Mouse (Mus musculus) forebrain, embryonic 16.5 days (tissue): ENCODE results near the gene Ptov1. TPM values are rescaled to one million over a fixed set of nuclear protein-coding genes. Genes with fewer than 3 reads are reported as not detected.
A peak's percentile ranks its signal among the peaks of the same experiment; 100 is the strongest.

Experiments used
- ATAC-seq: fragments of 200-750 bp; cut with Nextera tagmentation; 2 replicates; pipeline ENCODE4 v1.8.0; 2017; ENCODE audit warnings: mild to moderate bottlenecking, moderate library complexity
- H3K27ac ChIP-seq: fragments of 300-500 bp; sonication (generic); 2 replicates; pipeline ENCODE4 v1.5.1; 2014; ENCODE audit warnings: low read length, control low read depth
- H3K27me3 ChIP-seq: fragments of 300-500 bp; sonication (generic); replicated peaks from 2 replicates; pipeline ENCODE4 v1.6.1; 2014; ENCODE audit warnings: low read length; ENCODE audit not compliant: control insufficient read depth, insufficient read depth
- H3K36me3 ChIP-seq: fragments of 300-500 bp; sonication (generic); 2 replicates; pipeline ENCODE4 v1.6.1; 2014; ENCODE audit not compliant: control insufficient read depth, insufficient read depth
- H3K4me1 ChIP-seq: fragments of 300-500 bp; sonication (generic); replicated peaks from 2 replicates; pipeline ENCODE4 v1.6.1; 2014; ENCODE audit warnings: low read length; ENCODE audit not compliant: control insufficient read depth, insufficient read depth
- H3K4me2 ChIP-seq: fragments of 300-500 bp; sonication (generic); 2 replicates; pipeline ENCODE4 v1.6.1; 2014; ENCODE audit warnings: mild to moderate bottlenecking, low read length, control low read depth
- H3K4me3 ChIP-seq: fragments of 300-500 bp; sonication (generic); replicated peaks from 2 replicates; pipeline ENCODE4 v1.5.1; 2014; ENCODE audit warnings: mild to moderate bottlenecking, low read length, control low read depth
- H3K9ac ChIP-seq: fragments of 300-500 bp; sonication (generic); replicated peaks from 2 replicates; pipeline ENCODE4 v1.6.1; 2014; ENCODE audit warnings: low read depth, low read length, control low read depth
- H3K9me3 ChIP-seq: fragments of 300-500 bp; sonication (generic); 2 replicates; pipeline ENCODE4 v1.6.1; 2016; ENCODE audit warnings: low read length; ENCODE audit not compliant: control insufficient read depth
- WGBS: fragments of 180-500 bp; shearing (Covaris S2); extraction: QIAGEN DNeasy Blood & Tissue Kit; methylation state at CpG from one replicate; pipeline ENCODE4 v1.1.7; 2014; 5-methylcytosine and 5-hydroxymethylcytosine counted together
- polyA plus RNA-seq: library from polyadenylated mRNA; unstranded; fragments of >200 nt; fragmentation: Nextera tagmentation; extraction: Ambion mirVana; gene quantifications from 2 replicates; pipeline ENCODE4 v1.2.1, GENCODE M21; 2015

Ptov1 gene
- polyA plus RNA-seq, 1 experiment from 2014 or later = 582 TPM

DNA sequence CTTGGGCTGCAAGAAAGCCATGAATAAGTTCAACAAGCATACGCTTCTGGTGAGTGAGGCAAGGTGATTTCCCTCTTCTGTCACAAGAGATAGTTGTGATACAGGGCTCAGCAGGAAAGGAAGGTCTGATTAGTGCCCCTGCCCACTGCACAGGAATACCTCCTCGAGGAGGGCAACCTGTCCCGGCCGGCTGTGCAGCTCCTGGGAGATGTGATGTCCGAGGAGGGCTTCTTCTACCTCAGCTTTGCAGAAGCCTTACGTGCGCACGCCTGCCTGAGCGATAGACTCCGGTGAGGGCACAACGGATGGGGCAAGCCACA is 30.5 kb downstream of the Ptov1 start:
- H3K9ac ChIP-seq = peak overlapping the region; percentile 47
- H3K4me2 ChIP-seq = peak overlapping the region; percentile 54
- no peak overlapping the region for H3K27ac ChIP-seq
- 26% methylated on average over 11 of the region's 11 CpGs for WGBS
- H3K27me3 ChIP-seq = peaks cover 10% of the 10 kb centered on the region
- peaks cover 12% of the 10 kb centered on the region; the same call in 1 of the 2 replicates for H3K36me3 ChIP-seq
- H3K4me3 ChIP-seq = peak overlapping the region; percentile 33
- no peaks in the 10 kb centered on the region for H3K9me3 ChIP-seq
- H3K4me1 ChIP-seq = peaks cover 11% of the 10 kb centered on the region
- ATAC-seq = no peak

DNA sequence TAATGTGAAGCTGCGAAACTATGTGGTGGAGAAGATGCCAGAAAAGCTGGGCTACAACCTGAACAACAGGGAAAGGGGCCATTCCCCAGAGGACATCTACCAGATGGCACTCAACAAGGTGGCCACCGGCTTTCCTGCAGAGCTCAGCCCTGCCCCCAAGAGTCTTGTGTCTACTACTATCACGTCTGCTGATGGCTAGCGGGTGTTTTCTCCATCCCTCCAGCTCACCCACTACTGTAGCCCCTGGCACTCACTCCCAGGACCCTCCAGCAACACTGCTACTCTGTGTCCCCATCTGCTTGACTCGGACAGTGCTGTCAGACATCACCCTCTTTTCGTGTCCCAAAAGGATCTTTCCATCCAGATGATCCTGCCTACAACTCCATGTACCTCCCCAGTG is 31.5 kb downstream of the Ptov1 start:
- H3K4me1 ChIP-seq = peaks cover 11% of the 10 kb centered on the region
- H3K36me3 ChIP-seq = peaks cover 8% of the 10 kb centered on the region; the same call in 1 of the 2 replicates
- H3K4me2 ChIP-seq = no peak overlapping the region
- 86% methylated on average over 6 of the region's 6 CpGs for WGBS
- H3K9ac ChIP-seq = no peak overlapping the region
- peaks cover 10% of the 10 kb centered on the region for H3K27me3 ChIP-seq
- H3K27ac ChIP-seq = no peak overlapping the region
- ATAC-seq = no peak
- no peaks in the 10 kb centered on the region for H3K9me3 ChIP-seq
- H3K4me3 ChIP-seq = no peak overlapping the region

DNA sequence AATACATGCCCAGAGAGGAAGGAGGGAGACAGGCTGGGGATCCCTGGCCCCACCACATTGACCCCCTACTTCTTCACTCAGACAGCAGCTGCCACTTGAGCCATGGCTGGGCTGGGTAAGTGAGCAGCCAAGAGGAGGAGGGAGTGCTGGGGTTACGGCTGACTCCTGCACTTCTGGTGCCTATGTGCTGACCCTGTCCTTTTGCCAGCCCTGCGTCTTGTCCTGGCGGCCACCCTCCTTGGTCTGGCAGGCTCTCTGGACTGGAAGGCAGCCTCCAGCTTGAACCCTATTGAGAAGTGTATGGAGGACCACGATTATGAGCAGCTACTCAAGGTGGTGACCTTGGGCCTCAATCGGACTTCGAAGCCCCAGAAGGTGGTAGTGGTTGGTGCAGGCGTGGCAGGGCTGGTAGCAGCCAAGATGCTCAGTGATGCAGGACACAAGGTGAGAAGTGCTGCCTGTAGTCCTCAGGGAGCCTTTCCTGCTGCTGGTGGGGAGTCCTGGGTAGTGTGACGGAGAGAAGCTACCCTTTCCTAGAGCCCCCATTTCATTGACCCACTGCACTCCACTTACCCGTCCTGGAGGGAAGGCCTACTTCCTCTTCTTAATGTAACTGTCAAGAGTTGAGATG is 33.0 kb downstream of the Ptov1 start:
- H3K9me3 ChIP-seq = no peaks in the 10 kb centered on the region
- WGBS = 84% methylated on average over 9 of the region's 9 CpGs
- no peak overlapping the region for H3K4me3 ChIP-seq
- no peak overlapping the region for H3K9ac ChIP-seq
- no peak overlapping the region for H3K27ac ChIP-seq
- peaks cover 11% of the 10 kb centered on the region for H3K4me1 ChIP-seq
- no peaks in the 10 kb centered on the region for H3K36me3 ChIP-seq
- no peak for ATAC-seq
- no peak overlapping the region for H3K4me2 ChIP-seq
- peaks cover 10% of the 10 kb centered on the region for H3K27me3 ChIP-seq

DNA sequence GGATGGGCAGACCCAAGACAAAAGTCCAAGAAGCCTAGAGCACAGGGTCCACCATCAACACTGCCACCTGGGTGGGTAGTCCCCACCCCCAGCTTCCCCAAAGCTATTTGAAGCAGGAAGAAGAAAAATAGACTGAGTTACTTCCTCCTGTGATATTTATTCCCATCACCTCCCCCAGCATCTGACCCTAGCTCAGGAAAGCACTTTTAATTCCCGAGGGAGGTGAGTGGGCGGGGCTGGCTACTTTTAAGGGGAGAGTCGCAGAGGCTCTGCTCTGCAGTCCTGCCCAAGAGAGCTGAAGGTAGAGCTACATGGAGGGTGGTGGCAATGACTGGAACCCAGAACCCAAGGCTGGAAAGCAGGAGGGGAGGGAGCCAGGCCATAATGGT is 33.6 kb downstream of the Ptov1 start:
- Histone ChIP-seq H3K27me3 (peaks cover 10% of the 10 kb centered on the region), H3K27ac (no peak overlapping the region), H3K4me1 (peaks cover 11% of the 10 kb centered on the region), H3K9me3 (no peaks in the 10 kb centered on the region), H3K4me3 (no peak overlapping the region), H3K9ac (no peak overlapping the region), H3K36me3 (peaks cover 5% of the 10 kb centered on the region), H3K4me2 (no peak overlapping the region)
- no peak for ATAC-seq
- 47% methylated on average over 3 of the region's 3 CpGs for WGBS

- no peaks in the 10 kb centered on the region for H3K9me3 ChIP-seq
- ATAC-seq = no peak
- 88% methylated on average over 1 of the region's 1 CpGs for WGBS
- no peak overlapping the region for H3K9ac ChIP-seq
- peaks cover 11% of the 10 kb centered on the region for H3K4me1 ChIP-seq
- H3K4me3 ChIP-seq = no peak overlapping the region
- peaks cover 7% of the 10 kb centered on the region for H3K27me3 ChIP-seq
- H3K36me3 ChIP-seq = peaks cover 10% of the 10 kb centered on the region
- H3K27ac ChIP-seq = no peak overlapping the region
- H3K4me2 ChIP-seq = no peak overlapping the region
These were observed 34.1 kb downstream of the Ptov1 start for GRCm38 (mm10) chr7:44835373-44836015.

- Histone ChIP-seq H3K36me3 (peaks cover 22% of the 10 kb centered on the region), H3K27me3 (no peaks in the 10 kb centered on the region), H3K9me3 (no peaks in the 10 kb centered on the region), H3K4me2 (no peak overlapping the region), H3K27ac (no peak overlapping the region), H3K4me3 (no peak overlapping the region), H3K4me1 (no peaks in the 10 kb centered on the region), H3K9ac (no peak overlapping the region)
- 80% methylated on average over 4 of the region's 4 CpGs for WGBS
- ATAC-seq = no peak
These were observed 36.8 kb downstream of the Ptov1 start for GRCm38 (mm10) chr7:44832763-44833162.

DNA sequence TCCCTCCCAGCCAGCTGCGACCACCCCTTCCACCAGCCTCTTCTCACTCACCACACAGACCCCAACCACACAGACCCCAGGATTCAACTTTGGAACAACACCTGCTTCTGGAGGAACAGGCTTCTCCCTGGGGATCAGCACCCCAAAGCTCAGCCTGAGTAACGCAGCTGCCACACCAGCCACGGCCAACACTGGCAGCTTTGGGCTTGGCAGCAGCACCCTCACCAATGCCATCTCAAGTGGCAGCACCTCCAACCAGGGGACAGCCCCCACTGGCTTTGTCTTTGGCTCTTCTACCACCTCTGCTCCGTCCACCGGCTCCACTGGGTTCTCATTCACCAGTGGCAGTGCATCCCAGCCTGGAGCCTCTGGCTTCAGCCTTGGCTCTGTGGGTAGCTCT is 40.9 kb downstream of the Ptov1 start:
- H3K27me3 ChIP-seq = no peaks in the 10 kb centered on the region
- no peak overlapping the region for H3K4me3 ChIP-seq
- no peak for ATAC-seq
- H3K4me2 ChIP-seq = no peak overlapping the region
- peaks cover 6% of the 10 kb centered on the region for H3K4me1 ChIP-seq
- WGBS = 90% methylated on average over 5 of the region's 5 CpGs
- no peaks in the 10 kb centered on the region for H3K9me3 ChIP-seq
- peaks cover 22% of the 10 kb centered on the region for H3K36me3 ChIP-seq
- H3K9ac ChIP-seq = no peak overlapping the region
- H3K27ac ChIP-seq = no peak overlapping the region

DNA sequence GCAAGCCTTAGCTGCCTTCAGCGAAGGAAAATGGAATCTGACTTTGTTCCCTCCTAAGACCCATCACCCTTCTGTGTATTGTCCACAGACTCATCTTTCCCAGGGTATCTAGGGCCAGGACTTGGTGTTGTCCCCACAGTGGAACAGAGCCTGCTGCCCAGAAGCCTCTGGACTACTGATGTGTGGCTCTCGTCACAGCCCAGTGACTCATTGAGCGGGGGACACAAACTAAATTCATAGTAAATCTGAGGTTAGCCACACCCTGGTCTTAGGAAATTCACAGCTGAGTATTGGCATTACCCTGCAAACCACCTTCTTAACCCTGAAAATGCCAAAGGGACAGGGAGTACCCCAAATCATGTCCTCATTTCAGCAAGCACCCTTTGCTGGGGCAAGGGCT is 42.8 kb downstream of the Ptov1 start:
- Histone ChIP-seq H3K27ac (no peak overlapping the region), H3K9me3 (no peaks in the 10 kb centered on the region), H3K27me3 (no peaks in the 10 kb centered on the region), H3K4me3 (no peak overlapping the region), H3K9ac (no peak overlapping the region), H3K4me2 (no peak overlapping the region), H3K36me3 (peaks cover 22% of the 10 kb centered on the region), H3K4me1 (peaks cover 12% of the 10 kb centered on the region)
- 93% methylated on average over 3 of the region's 3 CpGs for WGBS
- ATAC-seq = no peak

DNA sequence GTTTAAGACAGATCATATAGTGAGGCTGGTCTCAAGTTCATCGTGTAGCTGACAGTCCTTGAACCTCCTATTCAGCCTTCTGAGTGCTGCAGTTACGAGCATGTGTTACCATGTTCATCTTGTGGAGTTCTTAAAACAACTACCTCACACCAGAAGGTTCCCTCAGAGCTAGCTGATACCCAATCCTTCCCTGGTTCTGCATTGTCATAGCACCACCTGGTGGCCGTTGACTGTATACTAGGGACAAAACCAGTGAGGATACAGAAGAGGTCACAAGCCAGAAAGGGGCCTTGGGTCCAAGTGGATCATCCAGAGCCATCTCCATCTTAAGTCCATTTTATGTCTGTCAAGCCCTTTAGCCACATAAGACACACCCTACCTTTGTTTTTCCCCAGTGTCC is 44.7 kb downstream of the Ptov1 start:
- no peaks in the 10 kb centered on the region for H3K27me3 ChIP-seq
- peaks cover 6% of the 10 kb centered on the region; the same call in 1 of the 2 replicates for H3K36me3 ChIP-seq
- H3K9me3 ChIP-seq = no peaks in the 10 kb centered on the region
- H3K4me2 ChIP-seq = no peak overlapping the region
- H3K4me1 ChIP-seq = peaks cover 17% of the 10 kb centered on the region
- no peak overlapping the region for H3K27ac ChIP-seq
- 23% methylated on average over 3 of the region's 3 CpGs for WGBS
- peak; percentile 68 for ATAC-seq
- no peak overlapping the region for H3K9ac ChIP-seq
- H3K4me3 ChIP-seq = no peak overlapping the region
